Comparison of ENCODE assay signal across 25 mouse cellular contexts in the genomic region with DNA sequence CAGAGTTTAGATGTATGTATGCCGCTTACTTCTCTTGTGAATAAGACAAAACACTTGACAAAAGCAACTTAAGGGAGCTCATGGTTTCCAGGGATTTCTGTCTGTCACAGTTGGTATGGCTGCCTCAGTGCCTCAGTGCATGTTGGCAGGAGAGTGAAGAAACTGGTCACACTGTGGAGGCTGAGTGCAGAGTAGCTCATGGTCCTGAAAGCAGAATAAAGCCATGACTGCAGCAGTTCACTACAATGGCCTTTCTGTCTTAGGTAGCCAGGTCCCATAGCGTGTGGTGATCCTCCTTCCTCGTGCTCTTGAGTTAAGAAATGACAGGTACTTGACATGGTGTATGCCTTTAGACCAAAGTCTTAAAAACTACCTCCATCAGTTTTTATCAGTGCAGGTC.
A peak's percentile ranks its signal among the peaks of the same experiment; 100 is the strongest.
DNase-seq lines count a peak whose midpoint lies in the region; ATAC-seq and TF ChIP-seq lines count a peak whose summit lies in the region.
"Had no signal": no experiment of that assay in that cellular context is flagged by ENCODE, and none has a peak within 500 bp of the region (broad histone marks: within the 10 kb centered on the region; RNA-seq: fewer than 3 reads in every experiment).

No protein-coding gene starts in this region.

- no peak overlapping the region for H3K4me3 ChIP-seq in hindbrain, embryonic 15.5 days
- no peak overlapping the region for H3K4me3 ChIP-seq in hindbrain, embryonic 13.5 days
- no peak overlapping the region for H3K4me3 ChIP-seq in intestine, embryonic 14.5 days (ENCODE audit: low read depth, low read length)
- H3K4me3 ChIP-seq in intestine, embryonic 15.5 days (replicated peaks) = no peak overlapping the region
- H3K4me3 ChIP-seq: embryonic facial prominence, embryonic 10.5 days; embryonic facial prominence, embryonic 13.5 days; erythroblast, embryonic 14.5 days; forebrain, embryonic 12.5 days; forebrain, embryonic 15.5 days; heart, adult 2 months; heart, embryonic 10.5 days; heart, embryonic 13.5 days had no signal

- no peak for TF ChIP-seq POLR2A in brain, embryonic 14.5 days (IDR thresholded peaks at IDR 0.05; ENCODE audit: borderline replicate concordance, extremely low read depth, insufficient read depth, insufficient read length, poor library complexity, severe bottlenecking)

- no peak overlapping the region for H3K4me2 ChIP-seq in hindbrain, embryonic 15.5 days
- no peak overlapping the region for H3K4me2 ChIP-seq in hindbrain, embryonic 13.5 days
- no peak overlapping the region for H3K4me2 ChIP-seq in intestine, embryonic 14.5 days (ENCODE audit: low read length)
- no peak overlapping the region for H3K4me2 ChIP-seq in intestine, embryonic 15.5 days (replicated peaks)
- H3K4me2 ChIP-seq: embryonic facial prominence, embryonic 13.5 days; forebrain, embryonic 12.5 days; forebrain, embryonic 15.5 days; heart, embryonic 13.5 days had no signal

- no peaks in the 10 kb centered on the region for H3K27me3 ChIP-seq in hindbrain, embryonic 15.5 days
- no peaks in the 10 kb centered on the region for H3K27me3 ChIP-seq in hindbrain, embryonic 13.5 days
- no peaks in the 10 kb centered on the region for H3K27me3 ChIP-seq in intestine, embryonic 14.5 days (replicated peaks; ENCODE audit: control insufficient read depth, insufficient read depth, low read length)
- H3K27me3 ChIP-seq in intestine, embryonic 15.5 days (replicated peaks) = no peaks in the 10 kb centered on the region
- H3K27me3 ChIP-seq: embryonic facial prominence, embryonic 13.5 days; forebrain, embryonic 12.5 days; forebrain, embryonic 15.5 days; heart, embryonic 13.5 days had no signal

- no peak for TF ChIP-seq CTCF in brain, embryonic 14.5 days (IDR thresholded peaks at IDR 0.05; ENCODE audit: borderline replicate concordance, extremely low read depth, insufficient read depth, insufficient read length)

- H3K9me3 ChIP-seq in hindbrain, embryonic 15.5 days = no peaks in the 10 kb centered on the region
- H3K9me3 ChIP-seq in hindbrain, embryonic 13.5 days = no peaks in the 10 kb centered on the region
- H3K9me3 ChIP-seq in intestine, embryonic 14.5 days (ENCODE audit: control insufficient read depth, low read length) = no peaks in the 10 kb centered on the region
- no peaks in the 10 kb centered on the region for H3K9me3 ChIP-seq in intestine, embryonic 15.5 days
- H3K9me3 ChIP-seq: embryonic facial prominence, embryonic 10.5 days; embryonic facial prominence, embryonic 13.5 days; forebrain, embryonic 12.5 days; forebrain, embryonic 15.5 days; heart, embryonic 10.5 days; heart, embryonic 13.5 days had no signal

- DNase-seq in intestine, embryonic 14.5 days (ENCODE audit: low spot score) = peak; percentile 27
- DNase-seq in brain, embryonic 14.5 days (ENCODE audit: low read depth) = peak; percentile 23
- no peak for DNase-seq in spleen, adult 12 weeks (ENCODE audit: low spot score)
- DNase-seq: adrenal gland, adult 2 months; adrenal gland, postnatal 14 days; cerebellum, adult 11-12 months; cerebellum, adult 8-10 months; cerebellum, postnatal 10 days; cerebellum, postnatal 36 days; embryo, embryonic 11 days; gastrocnemius, postnatal 25 days; heart, adult 2 months; kidney, adult 11 months had no signal

- H3K4me1 ChIP-seq in hindbrain, embryonic 15.5 days (replicated peaks) = peaks cover 8% of the 10 kb centered on the region; the same call in 1 of the 2 replicates
- H3K4me1 ChIP-seq in hindbrain, embryonic 13.5 days (replicated peaks) = peaks cover 5% of the 10 kb centered on the region
- H3K4me1 ChIP-seq in intestine, embryonic 14.5 days (replicated peaks; ENCODE audit: control insufficient read depth, insufficient read depth, low read length) = no peaks in the 10 kb centered on the region
- H3K4me1 ChIP-seq in intestine, embryonic 15.5 days (replicated peaks) = no peaks in the 10 kb centered on the region
- H3K4me1 ChIP-seq: heart, embryonic 10.5 days; heart, embryonic 13.5 days had no signal

- H3K27ac ChIP-seq in hindbrain, embryonic 15.5 days (replicated peaks) = no peak overlapping the region
- H3K27ac ChIP-seq in hindbrain, embryonic 13.5 days = no peak overlapping the region
- no peak overlapping the region for H3K27ac ChIP-seq in intestine, embryonic 14.5 days (ENCODE audit: low read depth)
- no peak overlapping the region for H3K27ac ChIP-seq in intestine, embryonic 15.5 days
- H3K27ac ChIP-seq: embryonic facial prominence, embryonic 10.5 days; embryonic facial prominence, embryonic 13.5 days; forebrain, embryonic 12.5 days; forebrain, embryonic 15.5 days; heart, adult 2 months; heart, embryonic 10.5 days; heart, embryonic 13.5 days had no signal

- H3K9ac ChIP-seq in hindbrain, embryonic 15.5 days = no peak overlapping the region
- H3K9ac ChIP-seq in hindbrain, embryonic 13.5 days = no peak overlapping the region
- no peak overlapping the region for H3K9ac ChIP-seq in intestine, embryonic 14.5 days (ENCODE audit: low read length)
- H3K9ac ChIP-seq in intestine, embryonic 15.5 days = no peak overlapping the region
- H3K9ac ChIP-seq: embryonic facial prominence, embryonic 13.5 days; forebrain, embryonic 12.5 days; forebrain, embryonic 15.5 days; heart, embryonic 13.5 days had no signal

- 71% methylated on average over 3 of the region's 3 CpGs for WGBS in hindbrain, embryonic 15.5 days
- 80% methylated on average over 3 of the region's 3 CpGs for WGBS in hindbrain, embryonic 13.5 days
- WGBS in intestine, embryonic 14.5 days = 94% methylated on average over 3 of the region's 3 CpGs
- WGBS in intestine, embryonic 15.5 days = 83% methylated on average over 3 of the region's 3 CpGs

- ATAC-seq in hindbrain, embryonic 15.5 days (ENCODE audit: low FRiP score, low read depth) = peak; percentile 48; the same call in 1 of the 2 replicates
- ATAC-seq in hindbrain, embryonic 13.5 days (ENCODE audit: low FRiP score) = no peak
- ATAC-seq in intestine, embryonic 14.5 days (replicated peaks; ENCODE audit: low FRiP score, low TSS enrichment, low read depth) = no peak
- ATAC-seq in intestine, embryonic 15.5 days = no peak
- ATAC-seq: CD4-positive, CD25-positive, alpha-beta regulatory T cell, adult 4 months; forebrain, embryonic 15.5 days; inflammation-experienced regulatory T-cells, adult 6 months had no signal

- no peaks in the 10 kb centered on the region for H3K36me3 ChIP-seq in hindbrain, embryonic 15.5 days
- no peaks in the 10 kb centered on the region for H3K36me3 ChIP-seq in hindbrain, embryonic 13.5 days
- H3K36me3 ChIP-seq in intestine, embryonic 14.5 days (ENCODE audit: control insufficient read depth, insufficient read depth, low read length) = no peaks in the 10 kb centered on the region
- H3K36me3 ChIP-seq in intestine, embryonic 15.5 days = no peaks in the 10 kb centered on the region
- H3K36me3 ChIP-seq: embryonic facial prominence, embryonic 10.5 days; embryonic facial prominence, embryonic 13.5 days; forebrain, embryonic 12.5 days; forebrain, embryonic 15.5 days; heart, embryonic 10.5 days; heart, embryonic 13.5 days had no signal
